Mouse (Mus musculus) neural tube, embryonic 12.5 days (tissue): Measurements from ENCODE around the gene Vat1l. TPM values are rescaled to one million over a fixed set of nuclear protein-coding genes. Genes with fewer than 3 reads are reported as not detected.

Experiments
- ATAC-seq: fragments of 200-750 bp; cut with Nextera tagmentation; 2 replicates; pipeline ENCODE4 v1.8.0; 2017; ENCODE audit warnings: low read depth, mild to moderate bottlenecking, moderate TSS enrichment, moderate library complexity; ENCODE audit not compliant: low FRiP score
- H3K27ac ChIP-seq: fragments of 300-500 bp; sonication (generic); 2 replicates; pipeline ENCODE4 v1.5.1; 2016
- H3K27me3 ChIP-seq: fragments of 300-500 bp; sonication (generic); replicated peaks from 2 replicates; pipeline ENCODE4 v1.6.1; 2016; ENCODE audit warnings: mild to moderate bottlenecking
- H3K36me3 ChIP-seq: fragments of 300-500 bp; sonication (generic); 2 replicates; pipeline ENCODE4 v1.6.1; 2016; ENCODE audit warnings: mild to moderate bottlenecking
- H3K4me1 ChIP-seq: fragments of 300-500 bp; sonication (generic); 2 replicates; pipeline ENCODE4 v1.6.1; 2016
- H3K4me2 ChIP-seq: fragments of 300-500 bp; sonication (generic); replicated peaks from 2 replicates; pipeline ENCODE4 v1.6.1; 2016; ENCODE audit warnings: mild to moderate bottlenecking
- H3K4me3 ChIP-seq: fragments of 300-500 bp; sonication (generic); 2 replicates; pipeline ENCODE4 v1.5.1; 2016
- H3K9ac ChIP-seq: fragments of 300-500 bp; sonication (generic); 2 replicates; pipeline ENCODE4 v1.6.1; 2016; ENCODE audit warnings: mild to moderate bottlenecking
- H3K9me3 ChIP-seq: fragments of 300-500 bp; sonication (generic); 2 replicates; pipeline ENCODE4 v1.6.1; 2016; ENCODE audit warnings: mild to moderate bottlenecking
- WGBS: fragments of 180-500 bp; shearing (Covaris S2); methylation state at CpG from one replicate; pipeline ENCODE4 v1.1.7; 2016; 5-methylcytosine and 5-hydroxymethylcytosine counted together
- polyA plus RNA-seq: library from polyadenylated mRNA; unstranded; fragments of >200 nt; fragmentation: Nextera tagmentation; extraction: Ambion mirVana; gene quantifications from 2 replicates; pipeline ENCODE4 v1.2.1, GENCODE M21; 2016

Gene Vat1l
- polyA plus RNA-seq, 1 experiment from 2014 or later = 14.0 TPM

DNA sequence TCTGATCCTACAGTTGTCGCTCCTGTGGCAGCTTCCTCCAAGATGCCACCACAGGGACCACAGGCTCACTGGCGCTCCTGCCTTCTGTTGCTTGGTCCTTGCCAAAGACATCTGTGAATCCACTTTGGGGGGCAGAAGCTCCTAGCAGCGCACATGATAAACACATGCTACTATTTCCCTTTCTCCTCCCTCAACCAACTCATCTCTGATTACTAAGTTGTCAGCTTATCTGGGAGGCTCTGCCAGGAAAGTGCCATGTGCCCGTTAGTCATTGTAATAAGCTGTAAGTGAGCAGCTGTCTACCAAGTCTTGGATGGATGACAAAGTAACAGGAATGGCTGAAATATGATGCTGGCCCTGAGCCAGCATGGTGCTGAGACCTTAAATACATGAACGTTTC is 100.9 kb downstream of the Vat1l start:
- Histone ChIP-seq H3K9me3 (no peaks in the 10 kb centered on the region), H3K36me3 (no peaks in the 10 kb centered on the region), H3K27me3 (no peaks in the 10 kb centered on the region), H3K27ac (no peak overlapping the region), H3K4me1 (no peaks in the 10 kb centered on the region), H3K9ac (no peak overlapping the region), H3K4me3 (no peak overlapping the region), H3K4me2 (no peak overlapping the region)
- ATAC-seq = no peak
- whole genome bisulfite sequencing = 79% methylated on average over 5 of the region's 5 CpGs

DNA sequence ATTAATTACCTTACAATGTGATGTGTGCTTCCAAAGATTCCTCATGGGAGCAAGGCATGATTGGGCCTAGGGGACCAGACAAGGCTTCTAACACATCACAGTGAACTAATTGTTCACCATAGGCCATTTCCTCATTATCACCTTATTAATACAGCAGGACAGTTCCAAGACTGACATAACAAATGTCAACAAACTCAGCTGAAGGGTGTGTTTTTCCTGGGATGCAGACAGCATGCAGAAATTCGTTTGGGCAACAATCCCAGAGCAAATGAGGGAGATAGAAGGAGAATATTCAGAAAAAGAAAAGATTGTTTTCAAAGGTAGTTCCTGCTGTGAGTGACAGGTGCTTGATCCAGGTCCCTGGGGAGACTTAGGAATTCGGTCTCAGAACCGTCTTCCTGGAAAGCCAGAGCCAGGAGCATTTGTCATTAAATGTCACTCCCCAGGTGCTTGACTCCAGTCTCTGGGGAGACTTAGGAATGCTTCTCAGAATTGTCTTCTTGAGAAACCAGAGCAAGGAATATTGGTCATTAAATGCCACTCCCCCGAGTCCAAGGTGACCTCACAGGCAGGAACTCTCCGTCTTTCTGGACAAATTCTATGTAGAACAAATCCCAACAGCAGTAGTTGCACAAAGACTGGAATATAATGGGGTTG is 109.4 kb downstream of the Vat1l start:
- Histone ChIP-seq H3K9me3 (no peaks in the 10 kb centered on the region), H3K4me2 (no peak overlapping the region), H3K27me3 (no peaks in the 10 kb centered on the region), H3K4me1 (no peaks in the 10 kb centered on the region), H3K9ac (no peak overlapping the region), H3K27ac (no peak overlapping the region), H3K36me3 (no peaks in the 10 kb centered on the region), H3K4me3 (no peak overlapping the region)
- no peak for ATAC-seq
- 56% methylated on average over 5 of the region's 5 CpGs for WGBS

DNA sequence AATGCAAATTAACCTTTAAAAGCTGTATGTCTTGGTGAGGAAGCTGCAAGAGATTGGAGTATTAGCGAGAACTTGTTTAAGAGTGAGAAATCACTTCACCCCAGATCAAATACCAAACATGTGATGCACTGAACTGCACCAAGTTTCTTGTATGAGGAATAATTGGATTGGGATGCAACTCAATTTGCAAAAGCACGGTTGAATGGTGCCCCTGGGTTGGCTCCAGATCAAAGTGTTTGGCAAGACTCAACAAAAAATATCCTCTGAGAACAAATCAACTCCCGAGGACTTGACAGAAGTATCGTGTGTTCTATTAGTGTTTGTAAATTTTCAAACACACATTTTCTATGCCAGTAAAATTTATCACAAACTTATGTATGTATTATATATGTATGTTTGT is 112.7 kb downstream of the Vat1l start:
- no peak overlapping the region for H3K4me3 ChIP-seq
- ATAC-seq = no peak
- H3K4me1 ChIP-seq = no peaks in the 10 kb centered on the region
- H3K36me3 ChIP-seq = no peaks in the 10 kb centered on the region
- no peaks in the 10 kb centered on the region for H3K27me3 ChIP-seq
- H3K4me2 ChIP-seq = no peak overlapping the region
- WGBS = 90% methylated on average over 4 of the region's 4 CpGs
- no peak overlapping the region for H3K27ac ChIP-seq
- H3K9ac ChIP-seq = no peak overlapping the region
- no peaks in the 10 kb centered on the region for H3K9me3 ChIP-seq

DNA sequence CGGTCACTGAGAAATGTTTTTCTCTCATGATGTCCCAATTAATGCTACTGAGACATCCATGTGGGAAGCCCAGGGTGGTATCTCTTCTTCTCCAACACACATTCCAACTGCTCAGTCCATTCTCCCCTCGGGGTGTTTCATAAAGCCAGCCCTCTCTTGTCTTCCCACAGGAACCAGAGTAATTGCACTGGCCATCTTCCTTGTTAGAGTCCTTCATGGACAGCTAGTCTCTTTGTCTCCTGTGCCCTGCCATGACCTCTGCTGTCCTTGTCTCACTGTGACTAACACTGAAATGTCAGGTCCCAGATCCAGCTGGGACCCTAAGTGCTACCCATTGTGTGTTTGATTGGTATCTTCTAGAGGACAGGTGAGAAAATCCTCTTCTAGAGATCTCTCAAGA is 116.7 kb downstream of the Vat1l start:
- Histone ChIP-seq H3K27ac (no peak overlapping the region), H3K27me3 (no peaks in the 10 kb centered on the region), H3K4me1 (no peaks in the 10 kb centered on the region), H3K36me3 (no peaks in the 10 kb centered on the region), H3K9me3 (no peaks in the 10 kb centered on the region), H3K4me3 (no peak overlapping the region), H3K9ac (no peak overlapping the region), H3K4me2 (no peak overlapping the region)
- ATAC-seq = no peak
- WGBS = 83% methylated on average over 2 of the region's 2 CpGs

DNA sequence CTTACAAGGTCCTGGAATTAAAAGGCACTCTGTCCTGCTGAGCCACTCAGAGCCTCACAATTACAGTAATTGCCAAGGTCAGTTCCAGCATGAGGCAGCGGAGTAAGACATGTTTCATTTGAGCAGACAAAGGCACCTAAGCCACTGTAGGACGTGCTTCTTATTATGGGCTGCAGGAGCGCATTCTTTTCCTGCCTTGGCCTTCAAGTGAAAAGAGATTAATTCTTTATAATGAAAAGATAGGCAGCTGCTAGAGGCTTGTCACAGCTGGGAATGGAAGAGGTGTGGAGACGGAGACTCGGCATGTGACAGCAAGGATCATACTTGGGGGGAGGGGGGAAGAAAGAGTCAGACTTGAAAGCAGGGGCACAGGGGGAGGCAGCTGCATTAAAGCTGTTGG is 126.5 kb downstream of the Vat1l start:
- no peak for ATAC-seq
- no peak overlapping the region for H3K27ac ChIP-seq
- no peak overlapping the region for H3K9ac ChIP-seq
- H3K4me3 ChIP-seq = no peak overlapping the region
- no peaks in the 10 kb centered on the region for H3K27me3 ChIP-seq
- 39% methylated on average over 5 of the region's 5 CpGs for WGBS
- H3K9me3 ChIP-seq = no peaks in the 10 kb centered on the region
- H3K4me2 ChIP-seq = no peak overlapping the region
- no peaks in the 10 kb centered on the region for H3K36me3 ChIP-seq
- H3K4me1 ChIP-seq = peaks cover 16% of the 10 kb centered on the region

DNA sequence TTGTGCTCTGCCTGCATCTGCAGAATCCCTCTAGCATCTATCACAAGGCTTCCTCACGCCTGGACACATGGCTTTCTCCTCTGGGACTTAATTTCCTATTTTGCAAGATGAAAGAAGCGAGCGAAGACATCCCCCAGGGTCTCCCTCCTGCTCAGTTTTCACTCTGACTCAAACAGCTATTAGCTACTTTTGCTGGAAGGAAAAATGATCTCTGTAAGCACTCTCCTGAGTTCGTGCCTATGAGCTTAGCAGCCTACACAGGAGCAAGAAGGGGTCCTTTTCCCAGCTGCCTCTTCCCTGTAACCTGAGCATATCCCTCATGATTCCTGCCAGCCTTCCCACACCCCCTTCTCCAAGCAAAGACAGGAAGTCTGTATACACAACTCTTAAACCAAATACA is 127.5 kb downstream of the Vat1l start:
- H3K9me3 ChIP-seq = no peaks in the 10 kb centered on the region
- no peaks in the 10 kb centered on the region for H3K27me3 ChIP-seq
- no peaks in the 10 kb centered on the region for H3K36me3 ChIP-seq
- no peak overlapping the region for H3K27ac ChIP-seq
- ATAC-seq = 0 out of 2 replicates have a peak, but pooled peaks have one; percentile 33
- no peak overlapping the region for H3K4me2 ChIP-seq
- no peak overlapping the region for H3K9ac ChIP-seq
- 48% methylated on average over 4 of the region's 4 CpGs for WGBS
- H3K4me3 ChIP-seq = no peak overlapping the region
- H3K4me1 ChIP-seq = peaks cover 16% of the 10 kb centered on the region

DNA sequence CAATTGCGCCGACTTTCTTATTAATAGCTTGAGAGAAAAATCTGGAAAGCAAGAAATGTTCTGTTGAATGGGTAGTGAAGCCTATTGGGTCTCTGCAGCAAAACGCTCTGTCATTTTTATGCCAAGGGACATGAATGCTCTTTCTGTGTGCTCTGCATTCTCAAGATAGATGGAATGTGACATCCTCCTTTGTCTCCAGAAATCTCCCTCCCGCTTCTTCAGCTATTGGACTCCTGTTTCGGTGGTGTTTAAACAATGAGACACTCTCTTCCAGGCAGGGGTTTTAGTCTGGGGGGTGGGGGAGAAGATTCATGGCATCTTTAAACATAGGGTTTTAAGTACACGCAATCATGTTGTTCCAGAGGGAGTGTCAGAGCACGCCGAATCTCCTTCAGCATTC is 130.3 kb downstream of the Vat1l start:
- Histone ChIP-seq H3K36me3 (no peaks in the 10 kb centered on the region), H3K9me3 (no peaks in the 10 kb centered on the region), H3K27ac (no peak overlapping the region), H3K9ac (no peak overlapping the region), H3K4me1 (peaks cover 16% of the 10 kb centered on the region), H3K27me3 (no peaks in the 10 kb centered on the region), H3K4me2 (no peak overlapping the region), H3K4me3 (no peak overlapping the region)
- WGBS = 35% methylated on average over 8 of the region's 8 CpGs
- ATAC-seq = no peak

DNA sequence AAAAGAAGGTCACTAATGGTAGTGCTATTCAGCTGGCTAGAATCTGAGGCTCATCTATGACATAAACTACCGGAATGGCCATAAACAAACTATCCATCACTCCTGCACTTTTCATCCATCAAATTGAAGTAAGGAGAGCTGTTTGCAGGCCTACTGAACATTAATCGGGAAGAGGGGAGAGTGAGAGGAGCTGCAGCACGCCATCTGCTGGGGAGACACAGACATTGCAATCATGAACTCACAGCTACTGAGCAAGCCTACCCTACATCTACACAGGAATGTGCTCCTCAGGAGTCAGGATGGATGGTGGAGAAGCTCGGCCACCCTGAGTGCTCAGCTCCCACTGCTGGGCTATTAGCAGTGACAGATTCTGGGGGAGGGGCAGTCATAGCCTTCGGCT is 136.9 kb downstream of the Vat1l start:
- Histone ChIP-seq H3K36me3 (no peaks in the 10 kb centered on the region), H3K27ac (no peak overlapping the region), H3K4me1 (no peaks in the 10 kb centered on the region), H3K4me3 (no peak overlapping the region), H3K4me2 (no peak overlapping the region), H3K9ac (no peak overlapping the region), H3K9me3 (no peaks in the 10 kb centered on the region), H3K27me3 (no peaks in the 10 kb centered on the region)
- WGBS = 73% methylated on average over 5 of the region's 5 CpGs
- no peak for ATAC-seq

DNA sequence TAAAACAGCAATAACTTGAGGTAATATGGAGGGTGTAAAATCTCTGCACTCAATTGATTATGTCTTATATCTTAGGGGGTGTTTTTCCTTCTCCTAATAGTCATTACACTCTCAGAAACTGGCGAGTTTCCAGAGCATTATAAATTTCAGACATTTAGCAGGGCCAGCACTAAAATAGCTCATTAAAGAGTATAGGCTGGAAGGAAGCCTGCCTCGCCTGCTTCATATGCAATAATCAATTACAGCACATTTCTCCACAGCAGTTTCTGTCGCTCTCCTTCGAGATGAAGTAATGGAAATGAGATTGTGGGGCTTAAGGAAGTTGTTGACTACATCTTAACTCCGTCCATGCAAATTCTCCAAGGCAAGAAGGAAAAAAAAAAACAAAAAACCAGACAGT is 139.4 kb downstream of the Vat1l start:
- no peak for ATAC-seq
- Histone ChIP-seq H3K4me2 (no peak overlapping the region), H3K9ac (no peak overlapping the region), H3K4me3 (no peak overlapping the region), H3K27ac (no peak overlapping the region), H3K36me3 (no peaks in the 10 kb centered on the region), H3K9me3 (no peaks in the 10 kb centered on the region), H3K27me3 (no peaks in the 10 kb centered on the region), H3K4me1 (no peaks in the 10 kb centered on the region)
- WGBS = 74% methylated on average over 5 of the region's 5 CpGs

DNA sequence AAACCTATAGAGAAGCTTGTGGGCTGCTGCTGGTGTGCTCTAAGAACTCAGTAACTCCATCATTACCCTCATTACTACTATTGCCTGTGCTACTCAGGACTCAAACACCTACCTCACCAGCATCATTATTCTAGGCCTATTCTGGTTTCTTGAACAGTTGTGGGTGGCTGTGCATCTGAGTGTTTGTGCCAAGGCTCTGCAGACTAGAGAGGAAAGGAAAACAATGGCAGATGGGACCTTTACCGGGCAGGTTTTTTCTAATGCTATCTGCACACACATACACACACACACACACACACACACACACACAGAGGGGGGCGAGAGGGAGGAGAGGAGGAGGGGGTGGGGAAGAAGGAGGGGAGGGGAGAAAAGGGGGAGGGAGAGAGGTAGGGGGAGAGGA is 140.6 kb downstream of the Vat1l start:
- WGBS = 69% methylated on average over 2 of the region's 2 CpGs
- H3K9ac ChIP-seq = no peak overlapping the region
- H3K4me3 ChIP-seq = no peak overlapping the region
- no peak for ATAC-seq
- H3K9me3 ChIP-seq = no peaks in the 10 kb centered on the region
- no peaks in the 10 kb centered on the region for H3K36me3 ChIP-seq
- no peaks in the 10 kb centered on the region for H3K27me3 ChIP-seq
- H3K4me2 ChIP-seq = no peak overlapping the region
- no peak overlapping the region for H3K27ac ChIP-seq
- H3K4me1 ChIP-seq = no peaks in the 10 kb centered on the region

DNA sequence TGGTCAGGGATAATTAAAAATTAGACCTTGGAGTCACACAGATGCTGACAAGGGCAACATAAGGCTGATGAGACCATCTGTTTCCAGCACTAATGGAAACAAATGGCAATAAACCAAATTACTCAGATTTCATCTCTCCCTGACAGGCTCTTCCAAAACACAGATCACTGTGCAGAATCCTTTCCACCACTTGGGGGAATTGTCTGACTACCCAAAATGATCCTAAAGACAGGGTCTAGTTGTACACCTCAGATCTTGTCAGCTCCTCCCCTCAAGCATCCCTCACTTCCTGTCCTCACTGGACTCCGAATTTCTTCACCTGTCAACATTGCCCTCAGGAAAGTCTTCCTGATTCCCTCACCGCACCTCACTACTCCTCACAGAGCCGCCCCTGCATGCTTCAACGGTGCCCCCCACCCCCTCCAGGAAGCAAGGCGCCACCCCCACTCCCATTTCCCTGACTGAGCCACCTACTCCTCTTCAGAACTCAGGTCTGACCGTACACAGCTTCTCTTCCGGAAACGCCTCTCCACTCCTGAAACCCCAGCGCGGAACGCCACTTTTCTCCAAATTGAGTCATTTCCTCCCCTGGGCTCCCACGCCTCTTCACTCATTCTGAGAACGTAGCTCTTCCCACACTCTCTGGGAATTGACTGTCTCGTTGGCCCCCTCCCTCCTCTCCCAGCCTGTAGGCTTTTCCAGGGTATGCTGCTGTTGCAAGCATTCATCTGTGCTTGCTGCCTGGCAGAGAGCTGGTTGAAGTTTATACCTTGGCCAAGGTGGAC is 146.4 kb downstream of the Vat1l start:
- no peaks in the 10 kb centered on the region for H3K27me3 ChIP-seq
- H3K4me3 ChIP-seq = no peak overlapping the region
- 0 out of 2 replicates have a peak overlapping the region, but pooled peaks have one; percentile 5 for H3K4me2 ChIP-seq
- 62% methylated on average over 14 of the region's 14 CpGs for WGBS
- no peaks in the 10 kb centered on the region for H3K9me3 ChIP-seq
- H3K27ac ChIP-seq = no peak overlapping the region
- H3K9ac ChIP-seq = no peak overlapping the region
- no peaks in the 10 kb centered on the region for H3K36me3 ChIP-seq
- ATAC-seq = no peak
- H3K4me1 ChIP-seq = no peaks in the 10 kb centered on the region

DNA sequence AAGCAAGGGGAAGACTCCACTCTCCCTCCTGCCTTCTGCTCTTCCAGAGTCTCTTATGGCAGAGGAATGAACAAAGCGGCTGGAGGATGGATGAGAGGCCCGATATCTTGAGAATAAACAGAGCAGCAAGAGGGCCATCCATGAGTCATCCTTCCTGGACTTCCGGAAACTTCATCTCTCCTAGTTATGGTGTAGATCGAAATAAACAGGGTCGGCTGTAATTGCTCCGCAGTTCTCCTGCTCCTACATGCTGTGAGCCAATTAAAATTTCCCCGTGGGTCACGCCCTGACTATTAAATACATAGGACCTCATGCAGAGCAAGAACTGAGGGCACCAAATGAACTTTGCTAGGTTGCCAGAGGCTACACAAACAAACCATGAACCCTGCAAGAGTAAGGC is 155.1 kb downstream of the Vat1l start:
- H3K27me3 ChIP-seq = no peaks in the 10 kb centered on the region
- ATAC-seq = no peak
- no peaks in the 10 kb centered on the region for H3K4me1 ChIP-seq
- H3K36me3 ChIP-seq = no peaks in the 10 kb centered on the region
- H3K4me3 ChIP-seq = no peak overlapping the region
- H3K4me2 ChIP-seq = no peak overlapping the region
- H3K9me3 ChIP-seq = no peaks in the 10 kb centered on the region
- H3K27ac ChIP-seq = no peak overlapping the region
- 66% methylated on average over 8 of the region's 8 CpGs for WGBS
- no peak overlapping the region for H3K9ac ChIP-seq

DNA sequence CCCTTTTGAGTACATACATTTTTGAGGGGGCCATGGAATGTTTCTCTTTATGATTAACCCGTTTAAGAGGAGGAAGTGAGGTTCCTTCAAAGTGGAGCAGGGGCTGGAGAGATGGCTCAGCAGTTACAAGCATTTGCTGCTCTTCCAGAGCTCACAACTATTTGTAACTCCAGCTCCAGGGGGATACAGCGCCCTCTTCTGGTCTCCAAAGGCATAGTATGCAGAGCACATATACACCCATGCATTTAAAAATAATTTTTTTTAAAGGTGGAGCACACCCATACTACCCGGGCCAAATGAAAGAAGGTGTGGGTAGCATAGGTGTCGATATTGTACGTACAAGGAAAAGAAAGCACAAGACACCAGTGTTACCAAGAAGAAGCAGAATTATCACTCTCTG is 157.8 kb downstream of the Vat1l start:
- Histone ChIP-seq H3K27me3 (no peaks in the 10 kb centered on the region), H3K27ac (no peak overlapping the region), H3K4me3 (no peak overlapping the region), H3K4me1 (no peaks in the 10 kb centered on the region), H3K9me3 (no peaks in the 10 kb centered on the region), H3K9ac (no peak overlapping the region), H3K36me3 (no peaks in the 10 kb centered on the region), H3K4me2 (no peak overlapping the region)
- WGBS = 72% methylated on average over 5 of the region's 5 CpGs
- ATAC-seq = no peak
